Mouse (Mus musculus): ENCODE data around the gene Iqgap2.

Gene Iqgap2

DNA sequence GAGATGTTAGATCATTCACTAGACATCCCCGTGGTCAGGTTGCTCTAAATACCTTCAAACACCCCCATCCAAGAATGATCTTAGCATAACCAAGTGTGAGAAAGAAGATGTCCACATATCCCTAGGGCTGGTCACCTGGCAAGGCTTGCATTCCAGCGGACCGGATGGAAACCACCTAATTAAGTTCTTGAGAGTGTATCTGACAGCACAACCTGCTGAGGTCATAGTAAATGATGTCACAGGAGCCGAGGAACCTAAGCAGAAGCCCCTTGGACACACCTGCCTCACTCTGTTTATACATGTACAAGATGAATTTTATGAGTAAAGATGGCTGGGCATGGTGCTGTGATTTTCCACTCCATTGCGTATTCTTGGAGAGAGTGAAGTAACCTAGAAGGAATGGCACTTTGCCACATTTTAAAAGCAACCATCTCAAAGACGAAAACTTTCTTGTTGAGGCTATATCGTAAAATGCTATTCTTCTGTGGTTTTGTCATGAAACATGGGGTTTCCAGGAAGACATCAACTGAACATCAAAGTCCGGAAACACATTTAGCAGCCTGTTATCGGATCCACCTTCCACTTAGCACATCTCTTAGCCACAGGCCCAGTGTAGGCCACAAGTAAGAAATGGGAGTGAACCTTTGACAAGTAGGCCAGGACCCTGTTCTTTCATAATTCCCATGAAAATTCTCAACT lies 179.0 kb downstream of the Iqgap2 start:
- in situ Hi-C loops (cut with MboI): loop anchor here (25.0 kb wide), 1 partner anchor 325 kb away; the partner anchor contains the start of gene Aggf1

DNA sequence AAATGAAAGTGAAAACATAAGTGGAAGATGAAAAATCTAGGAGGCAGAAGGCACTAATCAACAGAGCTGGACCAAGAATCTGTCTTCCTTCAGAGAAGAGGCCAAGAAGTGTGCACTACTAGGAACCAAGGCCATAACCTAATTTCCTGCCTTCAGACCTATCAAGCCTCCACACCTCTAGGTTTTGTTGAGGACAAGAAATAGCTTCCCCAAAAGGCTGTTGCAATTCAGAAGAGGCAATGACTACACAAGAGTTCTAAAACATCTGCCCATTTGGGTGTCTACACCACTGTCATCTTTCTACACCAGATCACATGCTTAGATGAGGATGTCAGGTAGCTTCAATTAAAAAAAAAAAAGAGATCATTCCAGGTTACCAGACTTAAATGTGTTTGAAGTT lies 179.7 kb downstream of the Iqgap2 start:
- in situ Hi-C loops (cut with MboI): loop anchor here (25.0 kb wide), 1 partner anchor 325 kb away; the partner anchor contains the start of gene Aggf1

DNA sequence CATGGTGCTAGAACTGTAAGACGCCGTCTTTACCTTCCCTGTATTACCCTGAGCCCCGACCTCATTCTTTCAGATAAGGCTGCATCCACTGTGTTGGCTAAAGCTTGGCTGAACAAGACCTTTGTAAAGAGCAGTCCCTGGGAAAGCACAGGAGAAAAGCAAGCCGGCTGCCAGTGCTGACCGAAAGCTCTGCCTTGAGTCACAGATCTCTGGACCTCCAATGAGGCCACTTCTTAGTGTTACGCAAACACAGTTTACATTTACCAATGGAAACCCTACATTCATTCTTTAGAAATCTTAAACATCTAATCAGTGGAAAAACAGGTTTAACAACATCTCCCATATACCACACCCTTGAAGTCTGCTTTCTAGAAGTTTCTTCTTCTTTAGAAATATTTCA lies 186.1 kb downstream of the Iqgap2 start:
- in situ Hi-C loops (cut with MboI): loop anchor here (25.0 kb wide), 1 partner anchor 318 kb away; the partner anchor contains the start of gene Aggf1

DNA sequence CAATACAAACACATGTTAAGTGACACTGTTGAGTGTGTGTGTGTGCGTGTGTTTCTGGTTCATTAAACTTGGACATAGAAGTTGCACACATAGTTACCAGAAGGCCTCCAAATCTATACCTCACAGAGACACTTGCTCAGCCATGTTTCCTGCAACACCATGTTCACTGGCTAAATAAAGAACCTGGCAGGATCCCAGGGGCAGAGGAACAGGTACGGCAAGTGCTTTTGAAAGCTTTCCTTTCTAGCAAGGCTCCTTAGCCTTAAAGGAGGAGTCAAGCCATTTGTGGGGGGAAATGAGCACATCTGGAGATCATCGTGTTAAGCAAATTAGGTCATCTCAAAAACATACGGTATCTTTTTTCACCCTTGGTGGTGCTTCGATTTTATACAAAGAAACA lies 188.3 kb downstream of the Iqgap2 start:
- in situ Hi-C loops (cut with MboI): loop anchor here (25.0 kb wide), 1 partner anchor 316 kb away; the partner anchor contains the start of gene Aggf1

DNA sequence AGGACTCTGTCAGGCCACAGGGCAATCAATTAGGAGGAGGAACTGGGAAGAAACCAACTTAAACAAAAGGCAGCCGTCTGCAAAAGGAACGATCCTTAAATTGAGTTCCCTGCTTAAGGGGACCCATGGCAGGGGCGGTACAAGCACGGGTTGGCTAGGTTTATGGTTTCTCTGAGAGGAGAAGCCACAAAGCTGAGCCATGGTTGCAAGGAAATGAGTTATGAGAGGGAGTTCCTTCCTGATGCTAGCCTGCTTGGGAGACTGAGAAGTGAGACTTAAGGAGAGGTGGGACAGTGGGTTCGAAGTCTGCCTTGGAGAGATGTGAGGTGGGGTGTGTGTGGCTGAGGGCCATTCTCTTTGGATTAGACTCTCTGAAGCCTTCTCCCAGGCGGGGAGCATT lies 193.8 kb downstream of the Iqgap2 start:
- in situ Hi-C loops (cut with MboI): no loop called here

DNA sequence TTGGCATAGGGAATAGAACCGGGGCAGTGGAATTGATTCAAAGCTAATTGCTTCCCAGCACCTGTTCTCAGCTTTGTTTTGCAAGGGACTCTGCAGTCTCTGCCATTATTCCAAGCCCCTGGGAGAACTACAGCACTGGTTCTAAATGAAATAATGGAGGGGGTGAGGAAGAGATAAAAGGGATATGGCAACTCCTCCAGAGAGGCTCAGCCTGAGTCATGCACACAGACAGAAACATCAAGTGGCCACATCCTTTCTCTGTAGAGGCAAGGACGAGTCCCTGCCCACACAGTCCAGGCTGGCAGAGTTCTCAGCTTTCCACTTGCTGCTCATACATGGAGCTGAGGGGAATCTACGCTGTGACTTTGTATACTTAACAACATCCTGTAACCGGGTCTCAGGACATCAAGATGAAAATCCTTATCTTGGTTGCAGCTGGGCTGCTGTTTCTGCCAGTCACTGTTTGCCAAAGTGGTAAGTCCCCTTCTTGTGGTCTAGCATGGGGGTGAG lies 195.0 kb downstream of the Iqgap2 start, which contains the start of gene F2rl2:
Gene F2rl2, plus strand, starts transcription at position 200 of the 510 bp plus-strand sequence.
- in situ Hi-C loops (cut with MboI): no loop called here

DNA sequence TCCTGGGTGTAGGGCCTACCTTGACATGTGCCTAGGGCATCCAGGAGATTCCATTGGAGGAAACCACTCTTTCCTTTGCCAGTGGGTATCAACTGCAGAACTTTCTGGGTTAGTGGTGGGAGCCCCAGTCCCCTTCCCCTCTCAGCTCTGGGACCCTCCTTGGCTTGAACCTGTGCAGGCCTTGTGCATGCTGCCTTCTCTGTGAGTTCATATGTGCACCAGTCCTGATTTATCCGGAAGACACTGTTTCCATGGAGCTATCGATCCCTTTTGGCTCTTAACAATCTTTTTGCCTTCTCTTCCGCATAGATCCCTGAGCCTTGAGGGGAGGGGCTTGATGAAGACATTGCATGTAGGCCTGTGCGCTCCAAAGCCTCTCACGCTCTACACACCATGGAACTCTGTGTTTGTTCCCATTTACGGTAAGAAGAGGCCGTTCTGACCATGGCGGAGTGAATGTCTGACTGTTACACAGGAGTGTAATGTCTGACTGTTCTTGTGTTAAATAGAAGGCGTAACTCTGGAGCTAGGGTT lies 195.5 kb downstream of the Iqgap2 start:
- in situ Hi-C loops (cut with MboI): no loop called here

DNA sequence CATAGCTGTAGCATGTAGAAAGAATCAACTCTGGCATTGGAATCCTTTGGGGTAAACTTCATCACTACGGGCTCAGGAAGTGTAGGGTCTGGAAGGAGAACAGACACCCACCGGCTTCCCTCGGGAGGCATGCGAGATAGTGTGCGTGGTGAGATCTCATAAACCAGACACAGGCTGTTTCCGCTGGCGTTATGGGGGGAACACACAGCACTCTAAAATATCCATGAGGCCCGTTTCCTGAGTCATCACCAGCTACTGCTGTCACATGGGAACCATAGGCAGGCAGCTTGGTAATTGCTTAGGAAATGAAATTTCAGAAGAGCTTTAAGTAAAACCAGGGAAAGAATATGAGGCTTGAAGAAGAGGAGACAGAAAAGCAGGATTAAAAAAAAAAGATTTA lies 199.5 kb downstream of the Iqgap2 start:
- in situ Hi-C loops (cut with MboI): no loop called here

DNA sequence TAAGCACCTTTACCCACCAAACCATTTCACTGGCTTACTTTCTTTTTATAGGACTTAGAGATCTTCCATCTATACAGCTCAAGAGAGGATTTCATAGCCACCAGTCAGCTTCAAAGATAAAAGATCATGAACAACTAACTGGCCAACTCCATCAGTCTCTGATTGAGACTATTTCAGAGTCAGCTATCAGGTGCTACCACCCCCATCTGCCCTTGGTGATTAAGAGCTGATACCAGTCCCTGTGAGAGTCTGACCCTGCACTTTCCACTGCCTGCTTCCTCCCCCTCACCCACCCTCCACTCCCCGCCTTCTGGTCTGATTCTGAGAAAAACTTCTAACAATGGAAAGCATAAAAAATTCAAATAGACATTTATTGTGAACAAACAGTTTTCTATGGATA lies 203.1 kb downstream of the Iqgap2 start:
- in situ Hi-C loops (cut with MboI): no loop called here

DNA sequence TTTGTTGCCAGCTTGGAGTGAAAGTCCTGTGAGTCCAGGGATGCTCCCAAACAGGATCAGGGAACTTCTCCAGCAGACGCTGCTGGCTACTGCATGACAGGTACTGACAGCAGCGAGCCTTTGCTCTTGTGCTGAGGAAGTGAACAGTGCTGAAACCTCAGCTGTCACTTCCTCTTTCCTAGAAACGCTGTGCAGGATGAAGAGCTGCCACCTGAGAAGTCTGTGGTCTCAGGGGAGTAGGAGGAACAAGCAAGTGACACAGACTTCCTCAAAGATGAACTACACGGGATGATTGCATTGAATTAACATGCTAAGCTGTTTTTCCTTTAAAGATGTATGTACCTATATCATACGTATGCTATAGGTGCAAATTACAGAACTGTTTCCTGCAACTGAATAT lies 206.0 kb downstream of the Iqgap2 start:
- in situ Hi-C loops (cut with MboI): no loop called here

DNA sequence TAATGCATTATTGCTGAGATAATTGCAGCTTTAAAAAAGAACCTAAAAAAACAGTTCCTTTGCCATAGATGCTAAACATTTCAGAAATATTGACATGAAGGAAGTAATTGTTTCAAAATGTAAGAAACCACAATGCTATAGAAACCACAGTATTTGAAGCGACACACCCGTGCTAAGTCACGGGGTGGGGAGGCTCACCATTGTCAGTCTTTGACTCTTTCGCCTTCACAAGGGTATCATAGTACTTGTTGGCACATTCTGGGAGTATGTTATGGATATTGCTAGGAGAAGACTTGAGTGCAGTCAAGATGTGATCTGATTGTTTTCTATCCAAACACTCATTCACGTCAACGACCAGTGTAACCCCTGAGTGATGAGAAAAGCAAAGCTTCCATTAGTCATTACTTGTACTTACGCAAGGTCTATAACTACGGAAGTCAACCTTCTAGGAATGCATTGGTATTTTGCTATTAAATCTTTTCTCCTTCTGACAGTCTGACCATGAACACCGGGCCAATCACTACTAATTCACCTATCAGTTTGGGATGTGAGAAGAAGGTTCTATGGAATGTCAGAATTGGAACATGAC lies 207.0 kb downstream of the Iqgap2 start:
- in situ Hi-C loops (cut with MboI): no loop called here

DNA sequence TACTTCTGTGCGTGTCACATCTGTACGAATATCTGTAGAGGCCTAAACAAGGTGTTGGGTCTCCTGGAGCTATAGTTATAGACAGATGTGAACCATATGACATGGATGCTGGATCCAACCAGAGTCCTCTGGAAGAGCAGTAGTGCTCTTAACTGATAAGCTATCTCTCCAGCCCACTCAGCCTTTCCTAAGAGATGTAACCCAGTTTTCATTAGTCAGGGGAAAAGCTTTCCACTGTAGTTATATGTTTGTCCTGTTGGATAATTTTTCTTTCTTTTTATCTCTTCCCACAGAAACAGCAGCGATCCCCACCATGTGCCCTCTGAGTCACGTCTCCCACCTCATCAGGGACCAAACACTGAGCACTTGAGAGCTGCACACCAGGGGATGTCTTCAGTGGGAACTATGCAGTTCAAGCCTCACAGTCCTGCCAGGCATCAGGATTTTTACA lies 212.2 kb downstream of the Iqgap2 start:
- in situ Hi-C loops (cut with MboI): no loop called here

DNA sequence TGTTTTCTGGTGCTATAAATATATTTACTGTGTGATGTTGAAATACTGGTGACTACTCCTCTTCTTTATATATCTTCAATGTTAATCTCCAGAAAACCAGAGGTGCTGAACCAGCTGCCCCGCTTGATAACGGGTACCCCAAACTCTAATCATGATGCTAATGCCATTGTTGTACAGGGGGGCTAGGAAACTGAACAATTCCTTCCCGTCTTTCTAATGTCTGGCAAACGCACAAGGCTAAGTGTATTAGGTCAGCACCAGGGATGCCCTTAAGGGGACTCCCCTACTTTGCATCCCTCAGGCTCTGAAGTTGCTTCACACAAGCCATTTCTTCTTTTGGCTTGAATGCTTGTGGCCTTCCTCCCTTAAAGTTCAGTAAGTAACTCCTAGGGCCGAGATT lies 212.6 kb downstream of the Iqgap2 start:
- in situ Hi-C loops (cut with MboI): no loop called here

DNA sequence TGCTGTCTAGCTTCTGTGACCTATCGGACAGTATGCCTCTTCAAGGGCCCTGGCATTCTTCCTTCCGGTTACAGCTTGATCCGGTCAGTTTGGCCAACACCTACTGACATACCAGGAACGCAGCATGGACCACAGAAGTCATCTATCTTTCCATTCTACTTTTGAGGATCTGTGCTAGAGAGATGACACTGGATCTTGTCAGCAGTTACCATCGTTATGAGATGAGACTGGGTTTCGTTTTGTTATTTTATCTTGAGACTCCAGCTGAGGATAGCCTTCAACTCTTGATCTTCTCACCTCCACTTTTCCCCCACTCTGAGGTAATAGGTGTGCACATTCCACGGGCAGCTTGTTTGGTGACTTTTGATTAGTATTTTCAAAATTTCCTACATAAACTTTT lies 219.3 kb downstream of the Iqgap2 start:
- in situ Hi-C loops (cut with MboI): no loop called here

DNA sequence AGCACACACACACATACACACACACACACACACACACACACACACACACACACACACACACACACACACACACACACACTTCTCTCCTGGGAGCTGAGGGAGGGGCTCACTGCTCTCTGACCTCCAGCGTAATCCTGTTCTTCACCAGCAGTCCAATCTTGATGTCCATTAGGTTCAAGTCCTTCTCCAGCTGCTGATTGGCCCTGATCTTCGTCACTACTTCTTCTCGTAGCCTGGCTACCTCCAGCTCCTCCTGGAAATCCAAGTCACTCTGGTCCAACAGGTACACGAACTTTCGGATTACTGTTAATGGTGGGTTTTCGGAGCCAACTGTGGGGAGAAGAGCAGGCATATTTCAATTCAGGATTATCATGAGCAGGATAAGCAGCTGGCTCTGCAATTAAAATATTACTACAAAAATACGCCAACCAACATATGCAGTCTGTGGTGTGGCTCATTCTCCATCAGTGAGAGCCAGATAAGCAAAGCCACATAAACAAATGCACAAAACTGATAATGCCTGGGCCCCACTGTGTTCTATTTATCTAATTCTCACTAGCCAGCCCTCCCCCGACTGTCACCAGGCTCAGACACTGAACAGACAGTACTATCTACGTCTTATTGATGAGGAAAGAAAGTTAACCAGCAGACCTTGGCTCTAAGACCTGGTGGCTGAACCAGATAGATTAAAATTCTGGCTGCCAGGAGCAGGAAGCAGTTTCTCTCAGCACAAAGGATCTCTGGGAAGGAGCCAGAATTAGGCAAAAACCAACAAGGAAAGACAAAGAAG lies 220.4 kb downstream of the Iqgap2 start:
- in situ Hi-C loops (cut with MboI): no loop called here

DNA sequence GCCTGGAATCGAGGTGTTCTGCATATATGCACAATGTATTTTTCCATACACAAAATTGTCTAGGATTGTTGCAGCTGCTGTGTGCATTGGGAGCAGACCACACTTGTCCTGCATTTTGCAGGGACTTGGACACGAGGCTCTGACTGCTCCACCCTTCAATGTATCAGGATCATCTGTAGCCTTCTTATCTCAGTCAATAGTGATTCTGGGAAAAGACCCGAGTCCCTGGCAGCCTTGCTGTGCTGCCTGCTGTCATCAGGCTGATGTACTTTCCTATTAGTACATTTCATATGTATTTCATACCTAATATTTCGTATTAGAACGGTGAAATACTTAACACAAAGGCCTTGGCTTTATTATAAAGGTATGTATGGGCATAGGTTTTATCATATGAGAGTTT lies 221.2 kb downstream of the Iqgap2 start:
- in situ Hi-C loops (cut with MboI): no loop called here

DNA sequence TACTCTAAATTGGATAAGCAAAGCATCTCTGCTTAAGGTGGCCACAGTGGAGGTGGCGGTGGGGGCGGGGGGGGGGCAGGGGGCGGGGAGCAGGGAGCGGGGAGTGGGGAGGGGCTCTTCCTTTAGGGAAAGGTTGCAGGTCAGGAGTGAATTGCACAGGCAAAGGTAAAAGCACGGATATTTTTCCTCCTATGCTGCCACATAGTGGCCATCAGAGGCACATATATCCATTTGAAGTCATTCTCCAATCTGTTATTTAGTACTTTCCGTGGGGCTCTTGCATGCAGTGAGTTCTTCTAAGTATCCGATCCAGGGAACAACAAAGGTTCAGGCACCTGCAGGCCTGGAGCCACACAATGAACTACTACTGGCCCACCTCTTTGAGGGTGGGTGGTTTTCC lies 224.5 kb downstream of the Iqgap2 start:
- in situ Hi-C loops (cut with MboI): no loop called here

DNA sequence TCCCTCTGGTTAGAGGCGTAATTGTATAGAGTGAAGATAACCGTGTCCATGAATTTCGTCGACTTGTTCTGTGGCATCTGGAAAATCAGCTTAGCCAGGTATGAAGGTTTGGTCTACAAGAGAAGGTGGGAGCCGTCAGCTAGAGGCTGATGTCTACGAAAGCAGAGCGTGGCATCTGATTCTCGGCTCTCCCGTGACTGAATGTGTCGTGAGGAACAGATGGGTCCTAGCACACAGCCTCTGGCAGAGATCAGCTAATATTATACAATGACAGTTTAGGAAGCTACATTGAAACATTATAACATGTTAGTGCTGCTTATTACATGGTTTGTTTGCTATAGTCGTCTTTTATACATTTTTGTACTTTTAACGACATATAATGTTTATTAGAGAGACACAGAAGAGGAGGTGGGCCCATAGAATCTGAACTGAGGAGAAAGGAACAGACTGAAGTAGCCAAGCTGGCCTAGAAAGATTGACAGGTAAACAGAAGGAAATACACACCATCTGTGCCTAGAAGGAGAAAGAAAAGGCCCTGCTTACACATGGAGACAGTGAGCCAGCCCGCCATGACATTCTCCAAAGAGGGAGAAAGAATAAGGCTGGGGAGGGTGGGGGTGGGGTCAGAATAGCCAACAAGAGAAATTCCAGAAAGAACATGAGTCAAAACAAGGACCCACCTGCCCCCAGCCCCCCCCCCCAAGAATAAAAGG lies 225.9 kb downstream of the Iqgap2 start:
- in situ Hi-C loops (cut with MboI): no loop called here

DNA sequence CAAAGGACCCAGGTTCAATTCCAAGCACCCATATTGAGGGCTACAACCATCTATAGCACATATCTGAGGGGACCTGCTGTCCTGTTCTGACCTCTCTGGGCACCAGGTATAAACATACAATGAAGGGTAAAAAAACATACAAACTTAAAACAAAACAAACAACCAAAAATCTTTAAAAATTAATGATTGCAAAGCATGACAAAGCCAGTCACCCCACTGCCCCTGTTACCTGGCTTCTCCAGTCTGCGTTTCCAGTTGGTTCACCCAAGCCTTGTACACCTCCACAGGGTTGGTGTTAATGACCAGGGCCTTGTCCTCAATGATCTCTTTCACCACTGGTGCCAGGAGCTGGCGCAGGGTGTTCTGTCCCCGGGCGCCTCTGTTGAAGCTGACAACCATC lies 227.9 kb downstream of the Iqgap2 start:
- in situ Hi-C loops (cut with MboI): no loop called here

DNA sequence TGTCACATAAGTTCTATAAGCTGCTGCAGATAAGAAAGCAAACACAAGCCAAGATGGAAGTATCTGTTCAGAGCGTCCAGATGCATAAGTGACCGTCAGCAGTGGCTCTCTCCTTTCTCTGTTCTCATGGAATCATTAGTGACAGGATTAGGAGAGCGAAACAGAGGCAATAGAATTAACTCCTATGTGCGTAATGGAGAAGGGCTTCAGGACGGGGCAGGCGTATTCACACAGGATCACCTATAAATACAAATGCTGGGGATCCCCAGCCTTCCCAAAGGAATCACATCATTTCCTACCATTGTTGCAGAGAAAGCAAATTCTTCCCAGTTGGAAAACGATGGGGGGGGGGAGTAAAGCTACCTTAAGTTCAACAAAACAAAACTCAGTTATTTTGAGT lies 232.3 kb downstream of the Iqgap2 start:
- in situ Hi-C loops (cut with MboI): no loop called here

DNA sequence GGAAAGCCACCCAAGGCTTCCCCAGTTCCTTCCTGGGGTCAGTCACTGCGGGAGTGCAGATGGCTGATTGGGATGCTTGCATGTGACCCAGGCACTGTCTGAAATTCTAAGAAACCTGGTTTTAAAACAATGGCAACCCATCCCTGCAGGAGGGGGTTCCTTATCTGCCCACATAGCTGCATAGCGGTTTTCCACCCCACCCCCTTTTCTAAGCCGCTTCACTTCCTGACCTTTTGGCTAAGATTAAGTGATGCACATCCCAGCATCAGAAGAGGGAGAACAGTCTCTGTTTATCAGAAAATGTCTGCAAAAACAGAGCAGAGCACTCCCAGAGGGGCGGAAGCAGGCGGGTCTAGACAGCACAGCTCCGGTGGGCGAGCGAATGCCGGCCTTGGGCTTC lies 234.6 kb downstream of the Iqgap2 start:
- in situ Hi-C loops (cut with MboI): no loop called here

DNA sequence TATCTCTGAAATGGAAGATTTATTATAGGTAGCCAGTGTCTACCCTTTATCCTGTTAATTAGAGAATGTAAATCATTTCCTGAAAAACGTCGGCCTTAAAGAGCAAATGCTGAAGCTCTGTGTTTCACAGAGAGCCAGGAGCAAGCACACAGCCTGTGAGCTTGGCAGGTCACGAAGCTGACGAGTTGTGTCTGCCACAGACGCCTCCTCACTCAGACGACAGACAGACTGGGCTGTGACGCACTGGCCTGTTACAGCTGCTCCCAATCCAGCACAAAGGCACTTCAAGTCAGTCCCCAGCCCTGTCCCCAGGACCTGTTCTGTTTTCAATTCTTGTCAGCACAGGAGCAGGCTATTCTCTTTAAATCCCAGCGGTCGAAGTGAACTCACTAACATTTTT lies 236.4 kb downstream of the Iqgap2 start:
- in situ Hi-C loops (cut with MboI): no loop called here

Data from mature B cell (primary cell).